Mouse (Mus musculus) liver, postnatal 0 days (tissue): Measurements from ENCODE around the gene Acox2.

ENCODE experiments used
- CTCF ChIP-seq: sonication (generic); IDR thresholded peaks from 2 replicates; pipeline ENCODE4 v1.5.1; 2016; ENCODE audit warnings: antibody characterized with exemption, low read depth
- EP300 ChIP-seq: IDR thresholded peaks from 2 replicates; pipeline ENCODE4 v1.6.1; 2016; ENCODE audit warnings: antibody characterized with exemption, low read depth, mild to moderate bottlenecking

- TF ChIP-seq CTCF = no peak
- no peak for TF ChIP-seq EP300
Measured at GRCm38 (mm10) chr14:8176251-8176650, 82.9 kb downstream of the Acox2 start.
